Mouse (Mus musculus): Measurements from ENCODE around the gene Atxn7l1. TPM values are rescaled to one million over a fixed set of nuclear protein-coding genes. Genes with fewer than 3 reads are reported as not detected.

The Atxn7l1 gene
- polyA plus RNA-seq, 1 experiment from 2014 or later: 23.9 TPM

- H3K4me3 ChIP-seq (replicated peaks; ENCODE audit: low read depth, low read length): no peak overlapping the region
- no peaks in the 10 kb centered on the region for H3K9me3 ChIP-seq (ENCODE audit: control insufficient read depth, low read length)
- no peak for DNase-seq
- H3K4me1 ChIP-seq (ENCODE audit: control insufficient read depth, insufficient read depth, low read length): peaks cover 17% of the 10 kb centered on the region; the same call in 1 of the 2 replicates
- no peak for ATAC-seq (ENCODE audit: low FRiP score, low TSS enrichment)
- H3K36me3 ChIP-seq (ENCODE audit: control insufficient read depth, insufficient read depth, low read length): peaks cover 4% of the 10 kb centered on the region; the same call in 1 of the 2 replicates
- H3K4me2 ChIP-seq (ENCODE audit: low read length): no peak overlapping the region
- H3K9ac ChIP-seq (replicated peaks; ENCODE audit: low read length): no peak overlapping the region
- no peaks in the 10 kb centered on the region for H3K27me3 ChIP-seq (ENCODE audit: control insufficient read depth, insufficient read depth, low read length)
- H3K27ac ChIP-seq (replicated peaks; ENCODE audit: low read depth, low read length): 0 out of 2 replicates have a peak overlapping the region, but pooled peaks have one; percentile 20
- 88% methylated on average over 2 of the region's 2 CpGs for WGBS
These were observed 107.8 kb downstream of the Atxn7l1 start for GRCm38 (mm10) chr12:33255256-33255655.

GRCm38 (mm10) chr12:33256426-33256825 lies 108.9 kb downstream of the Atxn7l1 start:
- H3K36me3 ChIP-seq (ENCODE audit: control insufficient read depth, insufficient read depth, low read length): 0 out of 2 replicates have a peak, but pooled peaks cover 3% of the 10 kb centered on the region
- DNase-seq (no peak), ATAC-seq (ENCODE audit: low FRiP score, low TSS enrichment) (no peak)
- 96% methylated on average over 6 of the region's 6 CpGs for WGBS
- H3K9me3 ChIP-seq (ENCODE audit: control insufficient read depth, low read length): no peaks in the 10 kb centered on the region
- peaks cover 17% of the 10 kb centered on the region; the same call in 1 of the 2 replicates for H3K4me1 ChIP-seq (ENCODE audit: control insufficient read depth, insufficient read depth, low read length)
- H3K4me2 ChIP-seq (ENCODE audit: low read length): no peak overlapping the region
- H3K27me3 ChIP-seq (ENCODE audit: control insufficient read depth, insufficient read depth, low read length): no peaks in the 10 kb centered on the region
- no peak overlapping the region for H3K4me3 ChIP-seq (replicated peaks; ENCODE audit: low read depth, low read length)
- no peak overlapping the region for H3K27ac ChIP-seq (replicated peaks; ENCODE audit: low read depth, low read length)
- H3K9ac ChIP-seq (replicated peaks; ENCODE audit: low read length): no peak overlapping the region

- 0 out of 2 replicates have a peak, but pooled peaks cover 3% of the 10 kb centered on the region for H3K36me3 ChIP-seq (ENCODE audit: control insufficient read depth, insufficient read depth, low read length)
- no peak for DNase-seq
- H3K4me3 ChIP-seq (replicated peaks; ENCODE audit: low read depth, low read length): no peak overlapping the region
- ATAC-seq (ENCODE audit: low FRiP score, low TSS enrichment): no peak
- H3K27ac ChIP-seq (replicated peaks; ENCODE audit: low read depth, low read length): no peak overlapping the region
- H3K4me1 ChIP-seq (ENCODE audit: control insufficient read depth, insufficient read depth, low read length): peaks cover 4% of the 10 kb centered on the region; the same call in 1 of the 2 replicates
- H3K4me2 ChIP-seq (ENCODE audit: low read length): no peak overlapping the region
- no peak overlapping the region for H3K9ac ChIP-seq (replicated peaks; ENCODE audit: low read length)
- WGBS: 90% methylated on average over 5 of the region's 5 CpGs
- no peaks in the 10 kb centered on the region for H3K27me3 ChIP-seq (ENCODE audit: control insufficient read depth, insufficient read depth, low read length)
- H3K9me3 ChIP-seq (ENCODE audit: control insufficient read depth, low read length): no peaks in the 10 kb centered on the region
These were observed 111.6 kb downstream of the Atxn7l1 start for GRCm38 (mm10) chr12:33258995-33259529.

GRCm38 (mm10) chr12:33260575-33260974 lies 113.1 kb downstream of the Atxn7l1 start:
- H3K9me3 ChIP-seq (ENCODE audit: control insufficient read depth, low read length): no peaks in the 10 kb centered on the region
- WGBS: 94% methylated on average over 7 of the region's 7 CpGs
- no peaks in the 10 kb centered on the region for H3K27me3 ChIP-seq (ENCODE audit: control insufficient read depth, insufficient read depth, low read length)
- H3K9ac ChIP-seq (replicated peaks; ENCODE audit: low read length): no peak overlapping the region
- H3K4me1 ChIP-seq (ENCODE audit: control insufficient read depth, insufficient read depth, low read length): peaks cover 3% of the 10 kb centered on the region; the same call in 1 of the 2 replicates
- 0 out of 2 replicates have a peak, but pooled peaks cover 3% of the 10 kb centered on the region for H3K36me3 ChIP-seq (ENCODE audit: control insufficient read depth, insufficient read depth, low read length)
- no peak overlapping the region for H3K4me3 ChIP-seq (replicated peaks; ENCODE audit: low read depth, low read length)
- ATAC-seq (ENCODE audit: low FRiP score, low TSS enrichment): no peak
- no peak for DNase-seq
- no peak overlapping the region for H3K27ac ChIP-seq (replicated peaks; ENCODE audit: low read depth, low read length)
- no peak overlapping the region for H3K4me2 ChIP-seq (ENCODE audit: low read length)

- Histone ChIP-seq H3K9ac (replicated peaks; ENCODE audit: low read length) (no peak overlapping the region), H3K4me1 (ENCODE audit: control insufficient read depth, insufficient read depth, low read length) (peaks cover 8% of the 10 kb centered on the region; the same call in 1 of the 2 replicates), H3K27ac (replicated peaks; ENCODE audit: low read depth, low read length) (no peak overlapping the region), H3K9me3 (ENCODE audit: control insufficient read depth, low read length) (no peaks in the 10 kb centered on the region), H3K4me3 (replicated peaks; ENCODE audit: low read depth, low read length) (no peak overlapping the region), H3K27me3 (ENCODE audit: control insufficient read depth, insufficient read depth, low read length) (no peaks in the 10 kb centered on the region), H3K4me2 (ENCODE audit: low read length) (no peak overlapping the region), H3K36me3 (ENCODE audit: control insufficient read depth, insufficient read depth, low read length) (no peaks in the 10 kb centered on the region)
- 65% methylated on average over 11 of the region's 11 CpGs for WGBS
- ATAC-seq (ENCODE audit: low FRiP score, low TSS enrichment) (peak; percentile 60), DNase-seq (peak; percentile 56)
These were observed 118.4 kb downstream of the Atxn7l1 start for GRCm38 (mm10) chr12:33265877-33266276.

- Histone ChIP-seq H3K4me3 (replicated peaks; ENCODE audit: low read depth, low read length) (no peak overlapping the region), H3K27me3 (ENCODE audit: control insufficient read depth, insufficient read depth, low read length) (no peaks in the 10 kb centered on the region), H3K27ac (replicated peaks; ENCODE audit: low read depth, low read length) (no peak overlapping the region), H3K9me3 (ENCODE audit: control insufficient read depth, low read length) (no peaks in the 10 kb centered on the region), H3K9ac (replicated peaks; ENCODE audit: low read length) (no peak overlapping the region), H3K36me3 (ENCODE audit: control insufficient read depth, insufficient read depth, low read length) (no peaks in the 10 kb centered on the region), H3K4me1 (ENCODE audit: control insufficient read depth, insufficient read depth, low read length) (peaks cover 8% of the 10 kb centered on the region; the same call in 1 of the 2 replicates), H3K4me2 (ENCODE audit: low read length) (no peak overlapping the region)
- DNase-seq (no peak), ATAC-seq (ENCODE audit: low FRiP score, low TSS enrichment) (no peak)
- WGBS: 81% methylated on average over 4 of the region's 4 CpGs
These were observed 120.5 kb downstream of the Atxn7l1 start for GRCm38 (mm10) chr12:33267965-33268364.

- no peak overlapping the region for H3K4me2 ChIP-seq (ENCODE audit: low read length)
- no peak for ATAC-seq (ENCODE audit: low FRiP score, low TSS enrichment)
- no peak overlapping the region for H3K9ac ChIP-seq (replicated peaks; ENCODE audit: low read length)
- 78% methylated on average over 5 of the region's 5 CpGs for WGBS
- no peak overlapping the region for H3K4me3 ChIP-seq (replicated peaks; ENCODE audit: low read depth, low read length)
- H3K27me3 ChIP-seq (ENCODE audit: control insufficient read depth, insufficient read depth, low read length): no peaks in the 10 kb centered on the region
- H3K36me3 ChIP-seq (ENCODE audit: control insufficient read depth, insufficient read depth, low read length): no peaks in the 10 kb centered on the region
- H3K9me3 ChIP-seq (ENCODE audit: control insufficient read depth, low read length): no peaks in the 10 kb centered on the region
- DNase-seq: peak; percentile 61
- peaks cover 8% of the 10 kb centered on the region; the same call in 1 of the 2 replicates for H3K4me1 ChIP-seq (ENCODE audit: control insufficient read depth, insufficient read depth, low read length)
- no peak overlapping the region for H3K27ac ChIP-seq (replicated peaks; ENCODE audit: low read depth, low read length)
These were observed 122.2 kb downstream of the Atxn7l1 start for GRCm38 (mm10) chr12:33269743-33270142.

- no peak for DNase-seq
- Histone ChIP-seq H3K9me3 (ENCODE audit: control insufficient read depth, low read length) (no peaks in the 10 kb centered on the region), H3K36me3 (ENCODE audit: control insufficient read depth, insufficient read depth, low read length) (no peaks in the 10 kb centered on the region), H3K4me2 (ENCODE audit: low read length) (no peak overlapping the region), H3K27me3 (ENCODE audit: control insufficient read depth, insufficient read depth, low read length) (no peaks in the 10 kb centered on the region), H3K9ac (replicated peaks; ENCODE audit: low read length) (no peak overlapping the region), H3K4me1 (ENCODE audit: control insufficient read depth, insufficient read depth, low read length) (no peaks in the 10 kb centered on the region), H3K4me3 (replicated peaks; ENCODE audit: low read depth, low read length) (no peak overlapping the region), H3K27ac (replicated peaks; ENCODE audit: low read depth, low read length) (no peak overlapping the region)
- no peak for ATAC-seq (ENCODE audit: low FRiP score, low TSS enrichment)
- WGBS: 86% methylated on average over 12 of the region's 12 CpGs
These were observed 124.4 kb downstream of the Atxn7l1 start for GRCm38 (mm10) chr12:33271865-33272264.

- H3K27ac ChIP-seq (replicated peaks; ENCODE audit: low read depth, low read length): peak overlapping the region; percentile 46; the same call in 1 of the 2 replicates
- DNase-seq (no peak), ATAC-seq (ENCODE audit: low FRiP score, low TSS enrichment) (no peak)
- no peak overlapping the region for H3K4me2 ChIP-seq (ENCODE audit: low read length)
- H3K4me1 ChIP-seq (ENCODE audit: control insufficient read depth, insufficient read depth, low read length): no peaks in the 10 kb centered on the region
- WGBS: 49% methylated on average over 9 of the region's 9 CpGs
- H3K36me3 ChIP-seq (ENCODE audit: control insufficient read depth, insufficient read depth, low read length): no peaks in the 10 kb centered on the region
- H3K4me3 ChIP-seq (replicated peaks; ENCODE audit: low read depth, low read length): no peak overlapping the region
- no peaks in the 10 kb centered on the region for H3K27me3 ChIP-seq (ENCODE audit: control insufficient read depth, insufficient read depth, low read length)
- H3K9ac ChIP-seq (replicated peaks; ENCODE audit: low read length): no peak overlapping the region
- no peaks in the 10 kb centered on the region for H3K9me3 ChIP-seq (ENCODE audit: control insufficient read depth, low read length)
These were observed 124.9 kb downstream of the Atxn7l1 start for GRCm38 (mm10) chr12:33272441-33272840.
